Mouse (Mus musculus): ENCODE measurements around the gene Myh14. TPM values are rescaled to one million over a fixed set of nuclear protein-coding genes. Genes with fewer than 3 reads are reported as not detected.

The Myh14 gene
- total and polyA plus RNA-seq, 3 experiments, result 0.09 to 1.5 (median 0.60) TPM

GRCm38 (mm10) chr7:44675171-44675570, 4.5 kb upstream of the Myh14 start:
- no peaks in the 10 kb centered on the region for H3K36me3 ChIP-seq (replicated peaks in 1 of 2; ENCODE audit: control insufficient read depth in 1 of 2, insufficient read depth in 1 of 2, low read length in 1 of 2)
- no peak overlapping the region for H3K4me3 ChIP-seq (replicated peaks in 1 of 3; ENCODE audit: low read depth in 2 of 3, low read length in 2 of 3, poor library complexity in 1 of 3)
- peaks cover 42% of the 10 kb centered on the region for H3K27me3 ChIP-seq (replicated peaks)
- no peak for DNase-seq (ENCODE audit: extremely low read depth)
- H3K4me2 ChIP-seq (ENCODE audit: insufficient read depth, low read depth, poor library complexity, severe bottlenecking), result no peak overlapping the region
- H3K4me1 ChIP-seq (ENCODE audit: control insufficient read depth in 1 of 2, insufficient read depth in 2 of 2), result peaks cover 0 to 4% of the 10 kb centered on the region in 2 experiments; a peak in 1 of 4 replicates
- no peaks in the 10 kb centered on the region for H3K79me2 ChIP-seq (replicated peaks; ENCODE audit: control insufficient read depth, extremely low read depth, insufficient read depth, poor library complexity, severe bottlenecking)
- in situ Hi-C loops (cut with MboI; ENCODE audit: low pct_ligation_motif_present, low pct_unique_long_range_greater_than_20kb, low sequenced_read_pairs), result no loop called here
- dilution Hi-C loops (cut with MboI; ENCODE audit: extremely low pct_ligation_motif_present, extremely low pct_unique_long_range_greater_than_20kb, low sequenced_read_pairs), result no loop called here
- no peak overlapping the region for H3K9ac ChIP-seq (ENCODE audit: insufficient read depth, low read depth)
- peaks cover 9% of the 10 kb centered on the region for H3K9me3 ChIP-seq (replicated peaks; ENCODE audit: low read length)
- TF ChIP-seq IRF4 (IDR thresholded peaks at IDR 0.05; ENCODE audit: low read depth, low read length) (no peak), GABPA (IDR thresholded peaks at IDR 0.05; ENCODE audit: insufficient replicate concordance, low read depth, low read length) (no peak), EP300 (IDR thresholded peaks at IDR 0.05; ENCODE audit: low read length) (no peak), JUND (conservative IDR thresholded peaks at IDR 0.05; ENCODE audit: low read depth, low read length) (no peak), POLR2A (IDR thresholded peaks at IDR 0.05; ENCODE audit: low read depth, low read length) (no peak), JUN (IDR thresholded peaks at IDR 0.05; ENCODE audit: insufficient read depth, low read depth, low read length) (no peak), USF1 (IDR thresholded peaks at IDR 0.05; ENCODE audit: low read depth, low read length) (no peak), TCF12 (IDR thresholded peaks at IDR 0.05; ENCODE audit: low read depth, low read length) (no peak), POLR2AphosphoS2 (IDR thresholded peaks at IDR 0.05; ENCODE audit: low read depth, low read length) (no peak), RAD21 (IDR thresholded peaks at IDR 0.05; ENCODE audit: low read depth, low read length) (no peak), KAT2A (IDR thresholded peaks at IDR 0.05; ENCODE audit: insufficient replicate concordance, low read length) (no peak), MYC (IDR thresholded peaks at IDR 0.05; ENCODE audit: low read depth, low read length) (no peak), CHD1 (IDR thresholded peaks at IDR 0.05; ENCODE audit: low read depth, low read length) (no peak), ZKSCAN1 (IDR thresholded peaks at IDR 0.05; ENCODE audit: borderline replicate concordance, low read depth, low read length) (no peak), BHLHE40 (IDR thresholded peaks at IDR 0.05; ENCODE audit: low read depth, low read length) (no peak)
- no peak overlapping the region for H3K27ac ChIP-seq (ENCODE audit: insufficient read depth, low read depth)

- Histone ChIP-seq H3K9me3 (replicated peaks; ENCODE audit: low read length) (peaks cover 9% of the 10 kb centered on the region), H3K27ac (ENCODE audit: insufficient read depth, low read depth) (no peak overlapping the region), H3K79me2 (replicated peaks; ENCODE audit: control insufficient read depth, extremely low read depth, insufficient read depth, poor library complexity, severe bottlenecking) (no peaks in the 10 kb centered on the region), H3K27me3 (replicated peaks) (peaks cover 40% of the 10 kb centered on the region), H3K9ac (ENCODE audit: insufficient read depth, low read depth) (no peak overlapping the region), H3K4me2 (ENCODE audit: insufficient read depth, low read depth, poor library complexity, severe bottlenecking) (no peak overlapping the region), H3K36me3 (replicated peaks in 1 of 2; ENCODE audit: control insufficient read depth in 1 of 2, insufficient read depth in 1 of 2, low read length in 1 of 2) (no peaks in the 10 kb centered on the region), H3K4me3 (replicated peaks in 1 of 3; ENCODE audit: low read depth in 2 of 3, low read length in 2 of 3, poor library complexity in 1 of 3) (no peak overlapping the region), H3K4me1 (ENCODE audit: control insufficient read depth in 1 of 2, insufficient read depth in 2 of 2) (peaks cover 0 to 4% of the 10 kb centered on the region in 2 experiments; a peak in 1 of 4 replicates)
- DNase-seq (ENCODE audit: extremely low read depth), result no peak
- dilution Hi-C loops (cut with MboI; ENCODE audit: extremely low pct_ligation_motif_present, extremely low pct_unique_long_range_greater_than_20kb, low sequenced_read_pairs) (no loop called here), in situ Hi-C loops (cut with MboI; ENCODE audit: low pct_ligation_motif_present, low pct_unique_long_range_greater_than_20kb, low sequenced_read_pairs) (no loop called here)
- TF ChIP-seq E2F4 (IDR thresholded peaks at IDR 0.05; ENCODE audit: insufficient replicate concordance, low read depth, low read length) (no peak), CTCF (conservative IDR thresholded peaks at IDR 0.05 in 1 of 2, IDR thresholded peaks at IDR 0.05 in 1 of 2; ENCODE audit: low read depth in 2 of 2, low read length in 2 of 2) (0 out of 4 replicates have a peak, but pooled peaks of 1 of the 2 experiments have one; percentile 1)
These were observed 3.9 kb upstream of the Myh14 start for GRCm38 (mm10) chr7:44674511-44674910.

All from CH12.LX (cell line).